Mouse (Mus musculus): ENCODE results near the gene Dppa4.
"Not testable (repeated sequence)": the region's sequence is repeated elsewhere in the genome, so short reads cannot be mapped to it uniquely, and the experiment has no call there.

Dppa4 gene

GRCm38 (mm10) chr16:48283517-48283916 lies at the start of gene Dppa4:
Gene Dppa4 (plus strand): TSS chr16:48283733.
- no peak for DNase-seq

- DNase-seq = no peak
These were observed 48.5 kb upstream of the Dppa4 start for GRCm38 (mm10) chr16:48234999-48235398.

- DNase-seq = no peak
These were observed 45.9 kb upstream of the Dppa4 start for GRCm38 (mm10) chr16:48237676-48238075.

GRCm38 (mm10) chr16:48247044-48247661 lies 36.4 kb upstream of the Dppa4 start:
- no peak for DNase-seq

GRCm38 (mm10) chr16:48252824-48253223 lies 30.7 kb upstream of the Dppa4 start:
- no peak for DNase-seq

GRCm38 (mm10) chr16:48254584-48254983 lies 28.9 kb upstream of the Dppa4 start:
- no peak for DNase-seq

GRCm38 (mm10) chr16:48259519-48259918 lies 24.0 kb upstream of the Dppa4 start:
- DNase-seq = no peak

GRCm38 (mm10) chr16:48262901-48263300 lies 20.6 kb upstream of the Dppa4 start:
- DNase-seq = no peak

GRCm38 (mm10) chr16:48265856-48266255 lies 17.7 kb upstream of the Dppa4 start:
- DNase-seq = no peak

- DNase-seq = no peak
These were observed 6.6 kb upstream of the Dppa4 start for GRCm38 (mm10) chr16:48276940-48277339.

GRCm38 (mm10) chr16:48280883-48281282 lies 2.6 kb upstream of the Dppa4 start:
- DNase-seq = no peak

- DNase-seq = no peak
These were observed 732 bp upstream of the Dppa4 start for GRCm38 (mm10) chr16:48282801-48283200.

GRCm38 (mm10) chr16:48285517-48285916 lies 2.0 kb downstream of the Dppa4 start:
- no peak for DNase-seq

GRCm38 (mm10) chr16:48297384-48298136 lies 14.0 kb downstream of the Dppa4 start:
- DNase-seq = no peak

- no peak for DNase-seq
These were observed 16.4 kb downstream of the Dppa4 start for GRCm38 (mm10) chr16:48299884-48300283.

- DNase-seq = no peak
These were observed 20.0 kb downstream of the Dppa4 start, which contains the start of gene Dppa2 for GRCm38 (mm10) chr16:48303509-48303908. Gene Dppa2 (plus strand): TSS chr16:48303908.

- DNase-seq = no peak
These were observed 20.4 kb downstream of the Dppa4 start for GRCm38 (mm10) chr16:48303983-48304382.

- DNase-seq = not testable (repeated sequence)
These were observed 25.4 kb downstream of the Dppa4 start for GRCm38 (mm10) chr16:48308916-48309315.

- DNase-seq = no peak
These were observed 26.5 kb downstream of the Dppa4 start for GRCm38 (mm10) chr16:48309912-48310630.

GRCm38 (mm10) chr16:48315294-48315693 lies 31.8 kb downstream of the Dppa4 start:
- DNase-seq = no peak

- no peak for DNase-seq
These were observed 37.2 kb downstream of the Dppa4 start for GRCm38 (mm10) chr16:48320781-48321180.

- no peak for DNase-seq
These were observed 39.6 kb downstream of the Dppa4 start for GRCm38 (mm10) chr16:48323133-48323532.

GRCm38 (mm10) chr16:48323602-48324345 lies 40.2 kb downstream of the Dppa4 start:
- DNase-seq = no peak

Data from retina, postnatal 1 day (tissue).